Mouse (Mus musculus) bone marrow, adult 2 months (tissue): ENCODE measurements around the gene Dpyd.

Experiments used
- CTCF ChIP-seq: fragments of 200-500 bp; IDR thresholded peaks from 2 replicates; pipeline ENCODE4 v1.5.1; 2011; ENCODE audit warnings: low read length, control low read depth; ENCODE audit not compliant: control insufficient read depth, insufficient read depth
- POLR2A ChIP-seq: fragments of 200-500 bp; IDR thresholded peaks from 2 replicates; pipeline ENCODE4 v1.6.1; 2011; ENCODE audit warnings: low read depth, mild to moderate bottlenecking, control low read depth, low read length, borderline replicate concordance; ENCODE audit not compliant: control insufficient read depth

DNA sequence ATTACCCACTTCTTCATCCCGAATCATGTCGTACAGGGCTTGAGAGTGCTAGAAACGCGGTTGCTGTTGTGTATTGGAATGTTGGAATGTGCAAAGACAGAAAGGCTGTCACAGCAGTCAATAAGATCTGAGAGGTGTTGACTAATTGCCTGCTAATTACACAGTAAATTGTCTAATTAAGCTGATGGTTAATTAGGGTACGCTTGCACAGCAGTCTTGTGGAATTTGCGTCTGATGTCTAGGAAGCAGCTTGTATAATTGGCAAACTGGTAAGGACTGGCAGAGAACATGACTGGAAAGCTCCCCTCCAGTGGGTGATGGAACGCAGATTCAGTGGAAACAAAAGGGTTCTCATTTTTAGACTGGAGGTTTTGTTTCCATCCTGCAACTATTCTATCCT is 459.3 kb downstream of the Dpyd start:
- TF ChIP-seq POLR2A (no peak), CTCF (no peak)
